Mouse (Mus musculus): ENCODE measurements around the gene Nmt1.

GRCm38 (mm10) chr11:102999317-102999970 is 28.5 kb upstream of the Nmt1 start:
- TF ChIP-seq CTCF (IDR thresholded peaks at IDR 0.05; ENCODE audit: low read depth) (no peak), EP300 (IDR thresholded peaks at IDR 0.05; ENCODE audit: low read depth) (no peak)
